ENCODE assay signal across 8 mouse cellular contexts in the genomic region with DNA sequence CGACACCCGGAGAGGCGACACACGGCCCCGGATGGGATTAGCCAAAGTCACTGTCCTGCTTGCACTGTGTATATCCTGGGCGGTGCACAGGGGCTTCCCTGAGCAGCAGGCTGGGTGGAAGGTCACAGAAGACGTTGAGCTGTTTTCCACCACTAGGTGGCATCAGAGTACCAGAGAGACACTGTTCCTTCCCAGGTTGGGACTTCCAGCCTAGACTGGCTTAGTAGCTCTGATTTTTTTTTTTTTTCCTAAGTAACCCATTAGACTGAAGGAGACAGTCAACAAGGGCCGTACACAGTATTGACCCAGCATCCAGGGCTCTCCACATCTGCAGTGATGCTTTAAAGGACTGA.
DNase-seq lines count a peak whose midpoint lies in the region; ATAC-seq and TF ChIP-seq lines count a peak whose summit lies in the region.

No protein-coding gene starts in this region.

- no peak overlapping the region for H3K4me2 ChIP-seq in embryonic facial prominence, embryonic 11.5 days (ENCODE audit: low read depth, low read length)
- H3K4me2 ChIP-seq in limb, embryonic 14.5 days (replicated peaks; ENCODE audit: low read depth, low read length, severe bottlenecking), result no peak overlapping the region
- H3K4me2 ChIP-seq in midbrain, postnatal 0 days (ENCODE audit: low read depth, low read length, poor library complexity, severe bottlenecking), result no peak overlapping the region

- no peak for TF ChIP-seq POLR2A in limb, embryonic 14.5 days (IDR thresholded peaks at IDR 0.05; ENCODE audit: borderline replicate concordance, extremely low read depth, insufficient read depth, insufficient read length)

- TF ChIP-seq CTCF in midbrain, postnatal 0 days (IDR thresholded peaks at IDR 0.05), result peak; percentile 96

- H3K27ac ChIP-seq in embryonic facial prominence, embryonic 11.5 days (replicated peaks; ENCODE audit: low read depth, low read length), result no peak overlapping the region
- H3K27ac ChIP-seq in limb, embryonic 14.5 days (replicated peaks; ENCODE audit: low read depth, low read length), result no peak overlapping the region
- no peak overlapping the region for H3K27ac ChIP-seq in midbrain, postnatal 0 days (ENCODE audit: low read depth, low read length)

- no peaks in the 10 kb centered on the region for H3K9me3 ChIP-seq in embryonic facial prominence, embryonic 11.5 days (replicated peaks; ENCODE audit: control insufficient read depth, low read length)
- no peaks in the 10 kb centered on the region for H3K9me3 ChIP-seq in limb, embryonic 14.5 days (ENCODE audit: control insufficient read depth, low read length)
- no peaks in the 10 kb centered on the region for H3K9me3 ChIP-seq in midbrain, postnatal 0 days (ENCODE audit: low read length)

- no peak overlapping the region for H3K9ac ChIP-seq in embryonic facial prominence, embryonic 11.5 days (replicated peaks; ENCODE audit: low read length)
- no peak overlapping the region for H3K9ac ChIP-seq in limb, embryonic 14.5 days (ENCODE audit: low read depth, low read length, severe bottlenecking)
- no peak overlapping the region for H3K9ac ChIP-seq in midbrain, postnatal 0 days (replicated peaks; ENCODE audit: low read length, poor library complexity, severe bottlenecking)

- H3K36me3 ChIP-seq in embryonic facial prominence, embryonic 11.5 days (replicated peaks; ENCODE audit: control insufficient read depth, insufficient read depth, low read depth, low read length), result no peaks in the 10 kb centered on the region
- peaks cover 19% of the 10 kb centered on the region for H3K36me3 ChIP-seq in limb, embryonic 14.5 days (ENCODE audit: control insufficient read depth, insufficient read depth, low read length)
- H3K36me3 ChIP-seq in midbrain, postnatal 0 days (ENCODE audit: insufficient read depth, low read length), result peaks cover 12% of the 10 kb centered on the region; the same call in 1 of the 2 replicates

- H3K4me1 ChIP-seq in embryonic facial prominence, embryonic 11.5 days (ENCODE audit: control insufficient read depth, insufficient read depth, low read length), result no peaks in the 10 kb centered on the region
- H3K4me1 ChIP-seq in limb, embryonic 14.5 days (ENCODE audit: control insufficient read depth, insufficient read depth, low read length), result no peaks in the 10 kb centered on the region
- H3K4me1 ChIP-seq in midbrain, postnatal 0 days (ENCODE audit: insufficient read depth, low read length), result no peaks in the 10 kb centered on the region

- 31% methylated on average over 8 of the region's 8 CpGs for WGBS in embryonic facial prominence, embryonic 11.5 days
- 32% methylated on average over 8 of the region's 8 CpGs for WGBS in limb, embryonic 14.5 days
- WGBS in midbrain, postnatal 0 days, result 27% methylated on average over 8 of the region's 8 CpGs

- DNase-seq in A20 (ENCODE audit: low read depth, low spot score), result peak; percentile 59
- DNase-seq in adrenal gland, postnatal 10 days, result peak; percentile 82
- DNase-seq in embryonic facial prominence, embryonic 11.5 days (ENCODE audit: low spot score), result peak; percentile 90
- peak; percentile 70 to 81 for DNase-seq in heart, adult 9 months (ENCODE audit: low spot score in 2 of 2)
- DNase-seq in kidney, adult 9 months, result peak; percentile 80
- DNase-seq in limb, embryonic 14.5 days (ENCODE audit: low spot score), result peak; percentile 88
- peak; percentile 93 for DNase-seq in midbrain, postnatal 0 days (ENCODE audit: low spot score)
- peak; percentile 47 to 72 for DNase-seq in spleen, postnatal 10 days (ENCODE audit: low spot score in 2 of 2)

- H3K27me3 ChIP-seq in embryonic facial prominence, embryonic 11.5 days (ENCODE audit: control insufficient read depth, insufficient read depth, low read length), result no peaks in the 10 kb centered on the region
- H3K27me3 ChIP-seq in limb, embryonic 14.5 days (ENCODE audit: control insufficient read depth, insufficient read depth, low read length), result no peaks in the 10 kb centered on the region
- no peaks in the 10 kb centered on the region for H3K27me3 ChIP-seq in midbrain, postnatal 0 days (ENCODE audit: insufficient read depth, low read length)

- no peak overlapping the region for H3K4me3 ChIP-seq in embryonic facial prominence, embryonic 11.5 days (ENCODE audit: low read depth, low read length)
- H3K4me3 ChIP-seq in limb, embryonic 14.5 days (replicated peaks; ENCODE audit: low read length), result no peak overlapping the region
- H3K4me3 ChIP-seq in midbrain, postnatal 0 days (ENCODE audit: low read depth, low read length), result no peak overlapping the region

- ATAC-seq in embryonic facial prominence, embryonic 11.5 days (replicated peaks; ENCODE audit: insufficient number of reproducible peaks, low FRiP score, low TSS enrichment, low read depth), result peak; percentile 51; the same call in 1 of the 2 replicates
- peak; percentile 75 for ATAC-seq in limb, embryonic 14.5 days (ENCODE audit: low FRiP score, low read depth)
- ATAC-seq in midbrain, postnatal 0 days (ENCODE audit: low FRiP score), result peak; percentile 66
